Mouse (Mus musculus): ENCODE measurements around the gene Ifna4.
A peak's percentile ranks its signal among the peaks of the same experiment; 100 is the strongest.

DNA sequence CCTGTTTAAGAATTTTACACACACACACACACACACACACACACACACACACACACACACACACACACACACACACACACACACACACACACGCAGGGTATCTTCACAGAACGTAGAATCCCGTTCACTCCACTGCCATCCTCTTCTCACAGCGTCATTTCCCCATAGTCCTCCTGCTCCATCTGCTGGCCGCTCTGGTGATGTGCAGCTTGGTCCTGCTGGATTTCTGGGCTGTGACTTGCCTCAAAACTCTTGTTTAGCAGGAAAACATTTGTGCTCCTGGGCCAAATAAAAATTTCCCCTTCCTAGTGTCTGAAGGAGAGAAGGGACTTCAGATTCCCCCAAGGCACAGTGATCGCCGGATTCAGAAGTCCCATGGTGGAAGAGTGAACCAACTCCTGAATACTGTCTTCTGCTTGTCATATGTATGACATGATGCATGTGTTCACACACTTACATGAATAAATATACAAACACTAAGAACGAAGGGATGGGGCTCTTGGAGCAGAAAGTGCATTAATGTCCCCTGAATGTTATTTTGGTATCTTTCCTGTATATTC, 25.8 kb downstream of the Ifna4 start:
- TF ChIP-seq CTCF (IDR thresholded peaks at IDR 0.05; ENCODE audit: low read depth) (peak; percentile 95), EP300 (optimal IDR thresholded peaks at IDR 0.05) (no peak)
